Mouse (Mus musculus) lung, postnatal 36 days (tissue): ENCODE measurements at regions not wholly inside any gene's neighbourhood (a gene's known extent, or its start where the extent isn't known, plus 50 kb on each side); places are given as distances from the start of the nearest gene placed in this dataset.

Source experiments
- DNase-seq: peaks from one replicate; pipeline ENCODE4 v3.0.0; 2022; ENCODE audit warnings: mixed read lengths

DNA sequence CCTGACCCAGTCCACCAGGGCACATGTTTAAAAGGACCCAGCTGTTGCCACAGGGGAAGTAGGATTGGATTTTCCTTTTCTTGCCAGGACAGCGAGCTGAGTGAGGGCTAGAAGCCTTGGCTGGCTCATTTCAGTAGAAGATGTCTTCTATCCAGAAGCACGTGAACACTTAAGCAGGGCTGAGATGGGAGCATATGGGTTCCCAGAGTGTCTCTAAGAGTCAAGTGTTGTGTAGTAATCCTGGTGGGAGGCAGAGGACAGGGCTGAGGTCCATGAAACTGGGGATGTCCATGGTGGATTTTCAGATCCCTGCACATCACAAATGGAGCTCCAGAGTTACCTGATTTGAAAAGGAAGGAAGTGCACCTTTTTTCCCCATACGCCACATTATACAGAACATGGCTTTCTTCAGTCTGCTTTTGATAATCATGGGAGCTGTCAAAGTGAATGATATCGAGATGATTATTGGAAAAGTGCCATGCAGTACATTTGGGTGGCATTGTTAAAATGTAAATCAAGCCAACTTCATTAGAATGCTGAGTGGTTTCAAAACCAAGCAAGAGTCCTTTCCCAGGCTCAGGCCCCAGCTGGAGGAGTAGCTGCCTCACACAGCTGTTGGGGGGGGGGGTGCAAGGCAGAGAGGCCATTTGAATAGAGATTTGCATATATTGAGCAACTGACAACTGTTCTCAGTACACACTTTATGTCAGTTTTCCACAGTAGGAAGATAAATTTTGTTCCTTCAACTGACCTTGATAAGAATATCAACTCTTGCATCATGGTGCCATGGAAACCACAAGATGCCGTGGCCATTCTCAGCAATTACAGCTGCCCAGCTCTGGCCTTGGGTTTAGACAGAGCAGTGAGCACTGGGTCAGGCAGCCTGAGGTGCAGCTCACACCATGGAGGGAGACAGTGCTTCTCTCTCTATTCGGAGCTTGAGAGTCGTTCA lies 81.7 kb downstream of the Slc35b3 start:
- no peak for DNase-seq

DNA sequence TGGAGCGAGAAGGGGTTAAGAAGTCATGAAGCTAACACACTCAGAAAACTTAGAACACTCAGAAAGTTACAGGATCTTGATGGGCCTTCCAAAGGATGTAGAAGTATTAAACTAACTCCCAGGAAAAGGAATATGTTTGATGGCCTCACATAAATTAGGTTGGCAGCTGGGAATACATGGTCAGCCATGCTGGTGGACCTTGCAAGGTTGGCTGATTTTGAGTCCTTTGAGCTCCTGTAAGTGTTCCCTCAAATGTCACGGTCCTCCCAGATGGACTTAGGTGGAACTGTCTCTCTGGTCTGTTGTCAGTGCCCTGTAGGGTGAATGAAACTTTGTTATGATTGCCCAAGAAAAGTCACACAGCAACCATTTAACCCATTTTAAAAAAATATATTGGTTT lies 84.8 kb downstream of the Slc35b3 start:
- no peak for DNase-seq

DNA sequence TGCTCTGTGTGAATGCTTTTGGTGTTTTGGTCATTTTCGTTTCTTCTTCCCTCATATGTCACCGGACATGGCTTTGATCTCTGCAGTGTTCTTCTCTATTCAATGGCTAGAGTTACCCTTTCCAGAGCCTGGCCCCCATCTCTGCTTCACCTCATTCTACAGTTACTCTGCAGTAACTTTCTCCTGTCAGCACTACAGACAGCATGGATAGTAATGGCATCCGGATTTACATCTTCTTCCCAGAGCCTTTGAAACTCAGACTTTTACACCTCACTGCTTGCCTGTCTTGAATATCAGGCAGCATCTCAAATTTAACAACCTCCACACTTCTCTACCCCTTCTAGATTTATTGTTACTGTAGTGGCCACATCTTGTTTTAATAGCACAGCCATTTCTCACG lies 96.7 kb downstream of the Slc35b3 start:
- no peak for DNase-seq

DNA sequence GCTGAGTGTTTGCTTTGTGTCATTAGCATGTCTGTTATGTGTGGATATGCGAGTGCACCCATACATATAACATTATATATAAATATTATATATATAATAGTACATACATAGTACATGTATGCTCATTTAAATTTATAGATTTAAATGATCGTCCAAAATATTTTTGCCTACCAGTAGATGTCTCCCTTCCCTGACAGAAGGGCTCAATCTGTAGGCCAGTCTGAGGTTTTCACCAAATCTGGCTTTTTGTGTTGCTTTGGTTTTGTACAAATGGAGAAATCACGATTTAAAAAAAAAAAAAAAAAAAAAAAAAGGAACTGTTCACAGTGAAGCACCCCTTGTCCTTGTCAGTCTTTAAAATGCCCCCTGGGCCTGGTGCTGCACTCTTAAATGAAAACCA lies 104.9 kb downstream of the Slc35b3 start:
- DNase-seq: no peak

DNA sequence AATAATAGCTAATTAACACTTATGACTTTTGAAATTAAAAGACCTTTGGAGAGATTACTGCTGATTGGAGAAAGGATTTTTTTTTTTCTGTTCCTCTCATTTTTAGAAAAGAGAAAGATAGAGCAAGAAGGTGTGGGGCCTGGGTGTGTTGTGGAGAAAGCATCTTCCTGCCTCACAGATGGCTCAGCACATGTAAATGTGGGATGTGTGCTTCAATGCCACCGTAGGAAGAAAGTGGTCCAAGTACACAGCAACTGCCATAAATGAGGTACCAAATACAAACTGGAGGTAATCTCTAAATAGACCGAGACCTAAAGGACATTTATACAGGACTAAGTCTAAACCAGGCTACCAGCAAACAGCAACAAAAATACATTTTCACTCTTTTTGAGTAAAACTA lies 105.7 kb downstream of the Slc35b3 start:
- no peak for DNase-seq

DNA sequence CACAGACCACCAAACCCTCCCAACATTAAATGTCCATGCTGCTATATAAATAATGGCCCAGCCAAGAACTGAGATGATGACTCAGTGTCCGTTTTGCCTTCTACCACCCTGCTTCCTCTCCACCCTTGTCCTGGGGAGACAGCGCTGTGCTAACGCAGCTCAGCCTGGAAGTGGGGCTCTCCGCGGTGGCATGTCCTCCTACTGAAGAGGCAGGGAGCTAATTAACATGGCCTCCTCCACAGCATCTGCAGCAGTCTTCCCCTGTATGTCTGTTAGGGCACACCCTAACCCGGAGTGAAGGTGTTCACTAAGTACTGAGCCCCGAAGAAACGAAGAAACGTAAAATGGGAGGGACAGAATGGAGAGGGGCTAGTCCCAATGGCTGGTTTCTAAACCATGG lies 107.8 kb downstream of the Slc35b3 start:
- no peak for DNase-seq

DNA sequence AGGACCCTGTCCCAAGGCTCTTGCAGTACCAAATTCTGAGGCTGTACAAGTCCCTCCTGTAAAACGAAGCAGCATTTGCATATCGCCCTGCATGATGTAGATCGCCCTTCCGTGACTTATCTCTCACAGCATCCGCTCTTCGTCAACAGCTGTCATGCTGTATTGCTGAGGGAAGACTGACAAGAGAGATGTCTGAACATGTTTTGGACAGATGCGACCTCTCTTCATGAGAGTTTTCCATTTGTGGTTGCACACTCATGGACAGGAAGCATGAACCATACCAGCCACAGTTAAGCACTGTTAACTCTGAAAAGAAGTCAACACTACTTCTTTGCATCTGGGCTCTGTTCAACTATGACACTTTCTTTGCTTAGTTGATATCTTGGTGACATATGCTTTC lies 108.9 kb downstream of the Slc35b3 start:
- no peak for DNase-seq

DNA sequence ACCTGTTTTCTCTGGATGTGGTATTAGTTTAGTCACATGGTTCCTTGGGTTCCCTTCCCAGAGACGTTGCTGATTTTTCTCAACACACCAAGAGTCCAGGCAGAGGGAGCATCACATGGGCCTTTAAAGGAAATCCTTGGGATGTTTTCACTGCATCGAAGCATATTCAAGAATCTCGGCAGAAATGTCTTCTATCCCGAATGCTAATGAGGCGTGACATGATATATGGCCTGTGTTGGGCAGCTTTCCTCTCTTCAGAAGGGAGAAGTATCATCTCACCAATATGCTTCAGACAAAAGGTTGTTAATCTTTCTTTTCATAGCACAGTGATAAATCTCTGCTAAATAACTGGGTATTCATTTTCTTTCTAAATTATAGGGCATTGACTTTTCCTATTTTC lies 122.4 kb downstream of the Slc35b3 start:
- DNase-seq: no peak

DNA sequence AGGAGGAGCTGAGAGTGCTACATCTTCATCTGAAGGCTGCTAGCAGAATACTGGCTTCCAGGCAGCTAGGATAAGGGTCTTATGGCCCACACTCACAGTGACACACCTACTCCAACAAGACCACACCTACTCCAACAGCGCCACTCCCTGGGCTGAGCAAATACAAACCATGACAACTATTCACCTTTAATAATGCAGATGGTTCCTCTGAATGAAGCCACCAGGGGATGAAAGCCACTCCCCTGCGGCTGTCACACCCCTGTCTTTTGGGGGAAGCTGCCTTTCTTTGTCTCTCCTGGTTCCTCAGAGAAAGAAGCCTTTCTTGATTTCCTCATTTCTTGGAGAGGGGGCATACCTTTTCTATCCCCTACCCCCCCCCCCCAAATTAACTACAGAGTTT lies 135.0 kb downstream of the Slc35b3 start:
- no peak for DNase-seq

DNA sequence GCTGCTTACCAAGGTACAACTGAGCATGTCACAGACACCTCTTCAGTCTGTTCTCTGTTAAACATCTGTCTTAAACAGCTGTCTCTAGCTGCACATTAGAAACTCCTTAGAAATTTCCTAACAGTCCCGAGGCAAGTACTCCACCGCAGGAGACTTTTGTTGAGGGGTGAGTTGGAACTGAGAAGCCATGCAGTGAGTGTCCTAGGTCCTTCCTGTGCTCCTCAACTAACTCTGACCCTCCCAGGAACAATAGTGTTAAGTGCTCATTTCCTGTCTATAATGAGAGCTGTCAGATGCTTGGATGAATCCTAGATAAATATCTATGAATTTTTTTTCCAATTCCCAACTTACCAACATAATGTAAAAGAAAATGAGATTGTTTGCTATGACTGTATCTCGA lies 141.1 kb downstream of the Slc35b3 start:
- DNase-seq: no peak

DNA sequence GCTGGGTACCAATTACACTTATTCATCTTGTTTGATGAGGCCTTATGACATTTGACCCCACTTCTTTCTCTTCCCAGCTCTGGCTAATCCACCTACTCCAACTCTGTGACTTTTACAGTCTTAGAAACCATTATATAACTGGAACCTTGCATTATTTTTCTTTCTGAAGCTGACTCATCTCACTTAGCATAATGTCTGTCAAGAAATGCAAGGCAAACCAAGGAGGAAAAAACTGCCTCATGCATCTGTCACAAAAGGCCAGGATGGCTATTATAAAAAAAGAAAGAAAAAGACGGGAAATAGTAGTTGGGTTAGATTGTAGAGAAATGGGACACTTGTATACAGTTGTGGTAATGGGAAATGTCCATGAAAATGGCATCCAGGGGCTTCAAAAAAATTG lies 141.9 kb downstream of the Slc35b3 start:
- no peak for DNase-seq

DNA sequence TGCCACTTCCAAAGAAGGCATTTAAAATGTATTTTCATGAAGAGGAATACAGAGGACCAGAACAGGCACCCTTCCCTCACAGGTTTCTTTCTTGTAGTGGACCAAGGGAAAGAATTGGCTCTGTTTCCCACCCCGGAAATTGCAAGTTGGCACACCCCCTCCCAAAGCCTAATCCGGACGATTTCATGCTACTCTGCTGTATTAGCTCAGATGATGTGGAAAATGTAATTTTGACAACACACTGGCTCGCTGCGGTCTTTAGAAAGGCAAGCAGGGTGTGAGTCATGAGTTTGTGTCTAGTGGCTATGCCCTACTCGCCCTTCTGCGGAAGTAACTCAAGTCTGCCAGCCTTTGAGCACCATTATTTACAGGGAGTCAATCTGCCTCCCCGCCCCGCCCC lies 144.4 kb downstream of the Slc35b3 start:
- no peak for DNase-seq

DNA sequence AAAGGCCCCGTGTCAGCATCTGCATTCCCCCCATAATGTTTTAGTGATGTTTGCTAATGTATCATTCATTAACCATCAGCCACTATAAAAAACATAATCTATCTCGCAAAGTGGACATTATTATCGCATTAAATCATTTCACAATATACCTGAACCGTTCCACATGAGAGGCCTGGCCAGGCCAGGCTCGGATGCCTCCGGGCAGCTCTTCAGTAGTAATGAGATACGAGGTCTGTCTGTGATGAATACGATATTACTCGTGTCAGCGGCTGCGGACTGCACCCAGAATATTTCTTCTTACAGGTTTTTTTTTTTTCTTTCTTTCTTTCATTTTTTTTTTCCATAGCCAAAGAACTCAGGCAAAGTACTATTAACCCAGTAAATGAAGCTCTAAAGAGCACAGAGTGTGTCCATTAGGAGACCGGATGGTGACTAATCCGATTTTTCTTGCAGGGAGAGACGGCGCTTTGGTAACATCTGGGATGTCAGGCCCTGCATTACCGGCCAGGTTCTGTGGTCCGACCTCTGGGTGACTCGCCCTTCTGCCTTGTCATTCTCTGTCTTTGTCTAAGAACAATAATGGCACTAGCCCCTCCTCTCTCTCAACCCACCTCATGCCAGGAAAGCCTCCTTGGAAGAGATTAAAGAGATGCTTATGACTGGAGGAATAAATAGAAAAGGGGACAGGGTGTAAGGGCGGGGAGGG lies 145.5 kb downstream of the Slc35b3 start:
- DNase-seq: no peak

DNA sequence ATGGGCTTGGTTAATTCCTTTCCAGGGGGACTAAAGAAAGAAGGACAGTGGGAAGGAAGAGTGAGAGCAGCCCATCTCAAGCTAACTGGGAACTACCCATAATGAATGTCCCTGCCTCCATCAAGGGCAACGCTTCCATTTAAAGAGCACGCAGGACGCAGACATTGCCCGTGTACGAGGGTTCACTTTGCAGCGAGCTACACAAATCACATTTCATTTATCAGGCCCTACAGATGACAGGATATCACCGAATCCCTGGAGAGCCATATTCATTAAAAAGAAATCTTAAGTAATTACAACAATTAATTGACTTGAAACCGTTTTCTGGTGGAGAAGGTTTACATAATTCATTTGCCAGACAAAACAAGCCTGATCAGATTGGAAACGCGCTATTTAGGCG lies 139.7 kb upstream of the Eef1e1 start:
- DNase-seq: no peak

DNA sequence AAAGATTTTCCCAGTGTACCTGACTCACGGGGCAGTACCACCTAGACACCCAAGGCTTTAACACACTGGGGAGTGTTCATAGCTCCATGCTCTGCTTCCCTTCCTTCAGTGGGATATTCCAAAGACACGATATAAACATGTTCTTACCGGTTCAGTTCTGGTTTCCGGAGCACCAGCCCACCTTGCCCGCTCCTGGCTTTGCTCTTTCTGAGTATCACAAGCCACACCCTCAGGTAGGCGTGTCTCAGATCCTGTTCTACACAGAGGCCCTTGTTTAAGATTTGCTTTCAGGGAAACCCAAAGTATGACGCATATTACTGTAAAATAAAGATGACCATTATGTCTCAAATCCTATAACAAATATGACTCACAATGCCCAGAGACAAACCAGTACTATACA lies 134.6 kb upstream of the Eef1e1 start:
- DNase-seq: no peak

DNA sequence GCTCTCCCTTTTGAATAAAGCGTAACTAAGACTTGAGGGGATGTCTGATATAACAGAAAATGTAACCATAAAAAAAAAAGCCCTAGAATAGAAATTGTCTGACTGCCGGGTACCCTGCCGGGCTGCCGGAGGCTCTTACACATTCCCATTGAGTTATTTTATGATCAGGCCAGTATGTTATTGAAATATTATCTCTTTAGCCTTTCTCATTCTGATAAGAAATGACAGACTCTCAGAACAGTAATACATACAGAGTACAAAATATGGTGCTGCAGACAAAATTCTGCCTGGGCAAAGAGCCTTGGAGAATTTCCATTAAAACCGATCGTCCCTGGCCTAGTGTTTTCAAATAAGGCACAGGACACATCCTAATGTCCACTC lies 121.8 kb upstream of the Eef1e1 start:
- DNase-seq: no peak

DNA sequence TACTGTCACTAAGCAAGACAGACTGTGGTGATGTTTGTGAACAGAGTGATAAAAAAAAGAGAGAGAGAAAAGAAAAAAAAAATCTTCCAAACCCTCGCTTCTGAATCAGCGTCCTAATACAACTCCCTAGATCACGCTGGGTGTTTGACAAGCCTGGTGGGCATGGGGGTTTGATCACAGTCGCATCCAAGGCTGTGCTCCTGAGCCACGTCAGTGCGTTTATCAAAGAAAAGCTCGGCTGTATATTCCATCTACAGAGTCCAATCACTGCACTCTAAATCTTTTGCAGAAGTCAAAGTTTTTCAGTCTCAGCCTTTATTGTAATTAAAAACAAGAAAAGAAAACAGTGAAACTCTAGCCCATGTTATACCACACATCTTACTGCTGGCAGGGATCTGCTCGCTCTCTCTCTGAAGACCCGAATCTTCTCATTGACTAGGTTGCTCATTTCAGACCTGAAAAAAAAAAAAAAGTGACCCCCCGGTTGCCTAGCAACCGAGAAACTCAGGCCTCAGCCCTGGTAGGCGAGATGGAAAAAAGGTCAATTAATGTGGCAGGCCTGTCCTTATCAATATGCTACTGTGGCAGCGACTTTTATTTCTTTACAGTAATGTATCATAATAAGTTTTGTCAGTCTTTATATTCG lies 121.2 kb upstream of the Eef1e1 start:
- no peak for DNase-seq

DNA sequence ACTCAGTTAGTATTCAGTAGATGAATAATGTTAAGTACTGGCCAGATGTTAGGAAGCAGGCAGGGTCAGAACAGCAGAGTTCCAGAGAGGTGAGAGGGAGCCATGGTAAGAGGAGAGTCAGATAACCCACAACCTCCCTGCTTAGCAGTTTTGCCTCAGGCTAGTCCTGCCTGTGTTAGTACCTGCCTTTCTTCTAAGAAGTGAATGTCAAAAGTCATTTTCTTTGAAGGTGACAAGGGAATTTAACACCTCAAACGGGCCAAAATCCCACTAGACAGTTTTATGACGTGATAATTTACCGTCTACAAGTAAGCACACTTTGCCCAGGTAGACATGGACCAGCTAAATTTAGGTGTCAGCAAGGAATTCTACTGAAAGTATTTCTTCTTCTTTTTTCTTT lies 117.7 kb upstream of the Eef1e1 start:
- no peak for DNase-seq

DNA sequence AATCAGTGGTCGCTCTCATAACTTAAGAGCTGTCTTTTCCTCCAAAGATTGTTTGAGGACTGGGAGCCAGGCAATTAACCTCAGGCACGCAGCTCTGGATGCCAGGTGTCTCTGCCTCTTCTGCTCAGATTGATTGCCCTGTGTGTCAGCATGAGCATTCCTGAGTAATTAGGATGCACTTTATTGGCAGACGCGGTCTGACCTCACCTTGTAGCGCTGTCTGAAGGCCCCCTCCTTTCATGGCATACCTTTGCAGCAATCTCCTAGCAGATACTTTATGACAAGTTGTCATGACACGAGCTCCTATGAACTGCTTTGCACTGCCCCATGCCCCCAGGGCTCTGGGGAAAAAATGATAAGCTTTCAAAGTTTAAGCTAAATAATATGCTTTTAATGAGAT lies 114.1 kb upstream of the Eef1e1 start:
- no peak for DNase-seq

DNA sequence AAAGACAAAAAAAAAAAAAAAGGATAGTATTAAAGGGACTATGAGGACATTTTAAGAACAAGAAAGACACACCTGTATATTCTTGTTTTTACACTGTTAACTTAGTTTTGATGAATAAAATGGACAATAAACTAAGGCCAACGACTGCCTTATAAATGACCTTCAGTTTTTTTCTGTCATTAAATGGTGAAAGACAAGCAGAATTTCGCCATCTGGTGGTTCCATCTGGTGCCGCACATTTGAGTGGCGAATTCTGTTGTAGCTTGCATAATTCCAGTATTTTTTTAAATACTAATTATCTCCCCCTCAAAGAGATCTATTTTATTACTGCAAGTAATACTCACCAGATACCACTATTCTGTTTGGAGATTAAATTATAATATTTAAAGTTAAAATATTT lies 107.3 kb upstream of the Eef1e1 start:
- peak; percentile 49 for DNase-seq

DNA sequence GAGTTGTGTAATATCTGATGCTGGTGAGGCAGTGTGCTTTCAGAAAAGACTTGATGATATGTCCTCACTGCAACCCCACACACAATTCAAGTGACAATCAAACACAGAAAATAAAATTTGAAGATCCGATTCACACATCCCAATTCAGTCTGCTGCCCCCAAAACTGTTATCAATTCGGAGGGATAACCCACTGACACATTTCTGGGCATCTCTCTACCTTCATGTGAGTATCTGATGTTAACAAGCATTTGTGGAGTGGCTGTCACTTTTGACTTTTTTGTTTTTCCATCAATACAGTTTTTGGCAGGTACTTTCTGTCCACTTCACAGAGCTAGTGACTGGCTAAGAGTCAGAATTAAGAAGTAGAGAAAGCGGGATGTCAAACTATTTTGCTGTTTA lies 101.4 kb upstream of the Eef1e1 start:
- no peak for DNase-seq

DNA sequence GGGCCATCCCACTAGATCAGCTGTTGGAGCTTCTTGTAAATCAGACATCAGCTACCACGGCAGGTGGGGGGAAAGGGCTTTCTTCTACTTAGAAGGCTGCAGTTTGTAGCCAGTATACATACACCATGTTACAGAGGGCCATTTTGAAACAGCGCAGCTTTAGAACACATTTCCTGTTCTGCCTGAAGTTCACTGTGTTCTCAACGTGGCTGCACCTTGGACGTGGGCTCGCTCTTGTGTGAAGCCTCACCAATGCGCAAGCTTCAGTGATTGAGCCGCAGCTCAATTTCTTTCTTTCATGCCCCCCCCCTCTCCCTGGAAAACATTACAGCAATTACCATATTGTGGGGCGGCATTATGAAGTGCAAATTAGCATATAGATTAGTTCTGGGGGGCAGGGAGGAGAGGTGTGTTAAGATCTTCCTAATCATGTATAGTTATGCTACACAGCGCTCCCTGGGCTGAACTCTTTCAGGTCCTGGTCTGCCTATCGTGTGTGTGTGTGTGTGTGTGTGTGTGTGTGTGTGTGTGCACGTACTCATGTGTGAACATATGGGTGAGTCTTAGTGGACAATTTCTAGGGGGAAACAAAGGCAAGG lies 97.9 kb upstream of the Eef1e1 start:
- no peak for DNase-seq

DNA sequence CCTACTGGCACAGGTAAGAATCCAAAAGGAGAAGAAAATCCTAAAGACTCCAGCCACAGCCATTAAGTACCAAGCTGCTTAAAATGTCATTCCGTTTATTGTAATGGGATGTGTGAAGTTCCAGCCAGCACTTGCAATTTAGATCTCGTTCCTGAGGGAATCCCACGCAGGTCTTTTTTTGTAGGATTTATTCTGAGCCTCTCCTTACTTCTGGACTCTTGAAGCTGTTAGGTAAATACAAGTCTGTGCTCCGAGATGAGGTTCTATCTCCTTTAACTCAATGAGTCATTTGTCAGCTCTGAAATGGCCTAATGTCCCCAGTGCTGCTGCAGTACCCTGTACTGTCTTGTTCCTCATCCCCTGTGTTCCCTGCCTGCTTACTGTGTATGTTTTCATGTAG lies 94.9 kb upstream of the Eef1e1 start:
- no peak for DNase-seq

DNA sequence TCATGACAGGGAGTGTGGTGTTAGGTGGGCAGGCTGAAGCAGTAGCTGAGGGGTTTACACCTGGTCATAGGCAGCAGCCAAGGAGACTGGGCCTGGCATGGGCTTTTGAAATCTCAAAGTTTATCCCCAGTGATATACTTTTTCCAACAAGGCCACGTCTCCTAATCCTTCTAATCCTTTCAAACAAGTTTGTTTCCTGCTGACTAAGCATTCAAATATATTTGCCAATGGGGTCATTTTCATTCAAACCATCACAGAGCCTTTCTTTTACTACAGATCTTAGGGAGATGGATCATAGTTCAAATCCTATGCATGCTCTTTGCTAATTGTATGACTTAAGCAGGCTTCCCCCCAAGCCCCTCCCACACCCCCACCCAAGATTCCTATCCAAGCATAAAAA lies 93.0 kb upstream of the Eef1e1 start:
- DNase-seq: no peak
